Mouse (Mus musculus): ENCODE measurements around the gene Idi1. TPM values are rescaled to one million over a fixed set of nuclear protein-coding genes. Genes with fewer than 3 reads are reported as not detected.
A peak's percentile ranks its signal among the peaks of the same experiment; 100 is the strongest.
"Not testable (repeated sequence)": the region's sequence is repeated elsewhere in the genome, so short reads cannot be mapped to it uniquely, and the experiment has no call there.

Gene Idi1
- polyA plus RNA-seq, 1 experiment from 2014 or later: 38.2 TPM

DNA sequence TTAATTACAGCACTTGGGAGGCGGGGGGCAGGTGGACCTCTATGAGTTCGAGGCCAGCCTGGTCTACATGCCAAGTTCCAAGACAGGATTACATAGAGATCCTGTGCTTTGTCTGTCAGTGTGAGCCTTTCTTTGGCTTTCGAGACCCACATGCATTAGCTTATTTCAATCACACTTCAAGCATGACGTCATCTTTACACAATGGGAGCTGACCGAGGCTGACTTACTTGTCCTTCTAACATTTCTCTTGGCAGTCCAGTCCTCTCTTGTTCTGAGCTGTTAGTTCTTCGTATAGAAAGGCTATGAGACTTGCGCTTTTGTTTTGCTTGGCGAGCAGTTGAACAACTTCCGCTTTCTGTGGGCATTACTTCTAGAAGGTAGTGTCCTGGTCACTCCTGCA lies 24.4 kb upstream of the Idi1 start:
- Histone ChIP-seq H3K27ac (no peak overlapping the region), H3K9me3 (replicated peaks) (no peaks in the 10 kb centered on the region), H3K4me2 (no peak overlapping the region), H3K9ac (no peak overlapping the region), H3K36me3 (peaks cover 6% of the 10 kb centered on the region), H3K4me1 (replicated peaks) (peaks cover 5% of the 10 kb centered on the region; the same call in 1 of the 2 replicates), H3K4me3 (no peak overlapping the region), H3K27me3 (no peaks in the 10 kb centered on the region)
- ATAC-seq (replicated peaks; ENCODE audit: insufficient number of reproducible peaks, insufficient read depth, low FRiP score, low read depth): no peak
- WGBS: 72% methylated on average over 9 of the region's 9 CpGs

DNA sequence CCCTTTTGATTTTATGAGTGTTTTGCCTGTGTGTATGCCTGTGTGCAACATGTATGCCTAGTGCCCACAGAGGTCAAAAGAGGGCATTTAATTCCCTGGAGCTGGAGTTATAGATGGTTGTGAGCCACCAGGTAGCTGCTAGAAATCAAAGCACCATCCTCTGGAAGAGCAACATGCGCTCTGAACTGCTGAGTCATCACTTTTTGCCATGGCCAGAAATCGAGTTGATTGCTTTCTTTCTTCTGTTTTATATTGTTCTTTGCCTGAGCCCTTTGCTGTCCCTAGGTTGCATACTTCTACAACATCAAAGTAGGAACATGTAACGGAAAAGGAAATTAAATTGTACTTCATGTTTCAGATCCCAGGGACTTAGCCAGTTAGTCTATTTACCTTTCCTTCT lies 20.3 kb upstream of the Idi1 start:
- Histone ChIP-seq H3K4me1 (replicated peaks) (peaks cover 7% of the 10 kb centered on the region), H3K27ac (no peak overlapping the region), H3K4me2 (no peak overlapping the region), H3K4me3 (no peak overlapping the region), H3K27me3 (no peaks in the 10 kb centered on the region), H3K36me3 (no peaks in the 10 kb centered on the region; the same call in 1 of the 2 replicates), H3K9ac (no peak overlapping the region), H3K9me3 (replicated peaks) (no peaks in the 10 kb centered on the region)
- WGBS: 88% methylated on average over 3 of the region's 3 CpGs
- no peak for ATAC-seq (replicated peaks; ENCODE audit: insufficient number of reproducible peaks, insufficient read depth, low FRiP score, low read depth)

DNA sequence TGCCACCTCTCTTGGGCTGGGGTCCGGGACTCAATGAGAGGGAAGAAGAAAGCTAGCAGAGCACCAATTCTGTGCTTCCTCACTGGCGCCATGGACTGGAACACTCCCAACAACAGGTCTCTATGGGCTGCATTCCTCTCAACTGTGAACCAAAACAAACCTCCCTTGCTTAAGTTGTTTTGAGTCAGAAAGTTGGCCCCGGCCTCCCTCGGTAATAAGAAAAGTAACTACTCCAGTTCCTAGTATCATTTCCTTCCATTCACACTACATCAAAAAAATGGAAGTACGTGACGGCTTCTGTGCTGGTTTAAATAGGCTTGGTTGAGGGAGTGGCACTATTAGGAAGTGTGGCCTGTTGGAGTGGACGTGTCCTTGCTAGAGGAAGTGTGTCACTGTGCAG lies 18.7 kb upstream of the Idi1 start:
- H3K4me3 ChIP-seq: no peak overlapping the region
- ATAC-seq (replicated peaks; ENCODE audit: insufficient number of reproducible peaks, insufficient read depth, low FRiP score, low read depth): no peak
- no peak overlapping the region for H3K4me2 ChIP-seq
- H3K27ac ChIP-seq: peak overlapping the region; percentile 45
- H3K36me3 ChIP-seq: no peaks in the 10 kb centered on the region; the same call in 1 of the 2 replicates
- H3K9me3 ChIP-seq (replicated peaks): no peaks in the 10 kb centered on the region
- peaks cover 7% of the 10 kb centered on the region for H3K4me1 ChIP-seq (replicated peaks)
- WGBS: 74% methylated on average over 7 of the region's 7 CpGs
- H3K9ac ChIP-seq: no peak overlapping the region
- H3K27me3 ChIP-seq: no peaks in the 10 kb centered on the region

DNA sequence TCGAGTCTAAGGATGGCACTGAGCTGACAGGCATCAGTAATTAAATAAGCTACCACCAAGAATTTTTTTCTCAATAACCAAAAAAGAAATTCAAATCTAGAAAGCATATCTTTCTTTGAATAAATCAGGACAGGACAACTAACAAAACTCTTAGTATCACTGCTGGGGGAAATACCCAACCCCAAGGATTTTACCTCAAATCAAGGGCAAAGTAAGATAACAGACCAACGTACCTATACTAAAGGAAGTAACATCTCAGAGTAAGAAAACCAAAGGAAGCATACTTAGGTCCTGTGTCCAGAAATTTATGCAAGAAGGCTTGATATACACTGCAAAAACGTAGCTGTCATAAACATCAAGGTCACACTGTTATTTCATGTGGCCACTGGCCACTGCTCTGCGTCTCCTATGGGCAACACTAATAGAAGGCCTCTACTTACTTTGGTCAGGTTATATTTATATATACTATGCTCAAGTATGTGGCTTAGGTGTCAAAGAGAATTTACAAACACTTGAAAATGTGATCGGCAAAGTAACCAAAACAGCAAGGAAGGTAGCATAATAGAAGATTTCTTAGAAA lies 15.6 kb upstream of the Idi1 start:
- Histone ChIP-seq H3K4me2 (peak overlapping the region; percentile 81), H3K27me3 (no peaks in the 10 kb centered on the region), H3K9me3 (replicated peaks) (no peaks in the 10 kb centered on the region), H3K27ac (peak overlapping the region; percentile 98; the same call in 1 of the 2 replicates), H3K4me3 (peak overlapping the region; percentile 69), H3K4me1 (replicated peaks) (peaks cover 7% of the 10 kb centered on the region), H3K36me3 (no peaks in the 10 kb centered on the region), H3K9ac (peak overlapping the region; percentile 63)
- WGBS: 62% methylated on average over 5 of the region's 5 CpGs
- ATAC-seq (replicated peaks; ENCODE audit: insufficient number of reproducible peaks, insufficient read depth, low FRiP score, low read depth): no peak

DNA sequence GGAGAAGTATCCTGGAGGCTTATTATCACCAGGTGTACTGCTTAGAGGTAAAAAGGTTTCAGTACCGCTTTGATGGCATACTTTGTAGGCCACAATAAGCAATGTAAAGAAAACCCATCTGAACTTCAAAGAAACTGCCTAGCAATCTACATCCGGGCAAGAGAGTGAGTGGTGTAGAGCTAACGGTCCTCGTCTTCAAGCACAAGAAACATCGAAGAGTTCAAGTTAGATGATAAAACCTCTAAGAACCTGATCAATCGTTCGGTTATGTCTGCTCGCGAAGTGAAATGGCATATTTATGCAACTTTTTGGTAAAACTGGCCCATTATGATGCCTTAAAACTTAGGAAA lies 15.2 kb upstream of the Idi1 start:
- ATAC-seq (replicated peaks; ENCODE audit: insufficient number of reproducible peaks, insufficient read depth, low FRiP score, low read depth): no peak
- Histone ChIP-seq H3K9me3 (replicated peaks) (no peaks in the 10 kb centered on the region), H3K4me2 (peak overlapping the region; percentile 81), H3K27ac (peak overlapping the region; percentile 98), H3K9ac (peak overlapping the region; percentile 63), H3K4me1 (replicated peaks) (peaks cover 7% of the 10 kb centered on the region), H3K36me3 (no peaks in the 10 kb centered on the region), H3K4me3 (peak overlapping the region; percentile 69), H3K27me3 (no peaks in the 10 kb centered on the region)
- 6% methylated on average over 9 of the region's 9 CpGs for WGBS

DNA sequence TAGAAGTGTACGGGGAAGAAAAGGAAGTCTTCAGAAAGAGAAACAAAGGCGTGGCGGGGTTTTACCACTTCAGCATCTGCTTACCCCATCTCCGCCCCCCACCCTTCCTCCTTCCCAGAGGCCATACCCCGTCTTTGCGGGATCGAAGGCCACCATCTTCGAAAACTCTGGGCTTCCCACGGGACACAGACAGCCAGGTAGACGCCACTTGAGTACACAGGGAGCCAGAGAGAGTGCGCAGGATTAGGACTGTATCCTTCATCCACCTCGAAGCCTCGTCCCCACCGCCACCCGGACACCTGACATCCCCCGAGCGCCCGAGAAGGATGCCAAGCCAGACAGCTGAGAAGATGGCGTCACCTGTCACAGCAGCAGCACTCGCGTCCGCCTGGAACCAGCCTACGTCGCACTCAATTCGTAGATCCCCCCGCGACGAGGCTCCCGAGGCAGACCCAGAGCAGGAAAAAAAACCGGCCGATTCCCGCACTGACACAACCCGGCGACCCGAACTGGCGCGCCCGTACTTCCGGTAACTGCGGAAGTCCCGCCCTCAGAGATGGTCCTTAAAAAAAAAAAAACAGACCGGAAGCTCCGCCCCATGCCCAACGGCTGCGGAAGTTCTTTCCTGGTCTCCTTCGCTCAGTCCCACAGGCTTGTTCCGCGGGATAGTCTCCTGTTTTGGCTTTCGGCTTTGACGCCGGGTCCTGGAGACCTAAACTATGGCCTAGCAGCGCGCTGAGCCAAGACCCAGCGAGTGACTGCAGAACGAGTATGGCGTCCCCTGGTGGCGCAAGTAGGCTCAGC lies 14.6 kb upstream of the Idi1 start:
- H3K4me2 ChIP-seq: peak overlapping the region; percentile 81
- peak overlapping the region; percentile 69 for H3K4me3 ChIP-seq
- H3K9ac ChIP-seq: peak overlapping the region; percentile 63
- peak; percentile 89 for ATAC-seq (replicated peaks; ENCODE audit: insufficient number of reproducible peaks, insufficient read depth, low FRiP score, low read depth)
- no peaks in the 10 kb centered on the region for H3K27me3 ChIP-seq
- H3K9me3 ChIP-seq (replicated peaks): no peaks in the 10 kb centered on the region
- peak overlapping the region; percentile 98 for H3K27ac ChIP-seq
- no peaks in the 10 kb centered on the region for H3K36me3 ChIP-seq
- H3K4me1 ChIP-seq (replicated peaks): peaks cover 7% of the 10 kb centered on the region
- WGBS: under 1% methylated on average over 57 of the region's 57 CpGs

DNA sequence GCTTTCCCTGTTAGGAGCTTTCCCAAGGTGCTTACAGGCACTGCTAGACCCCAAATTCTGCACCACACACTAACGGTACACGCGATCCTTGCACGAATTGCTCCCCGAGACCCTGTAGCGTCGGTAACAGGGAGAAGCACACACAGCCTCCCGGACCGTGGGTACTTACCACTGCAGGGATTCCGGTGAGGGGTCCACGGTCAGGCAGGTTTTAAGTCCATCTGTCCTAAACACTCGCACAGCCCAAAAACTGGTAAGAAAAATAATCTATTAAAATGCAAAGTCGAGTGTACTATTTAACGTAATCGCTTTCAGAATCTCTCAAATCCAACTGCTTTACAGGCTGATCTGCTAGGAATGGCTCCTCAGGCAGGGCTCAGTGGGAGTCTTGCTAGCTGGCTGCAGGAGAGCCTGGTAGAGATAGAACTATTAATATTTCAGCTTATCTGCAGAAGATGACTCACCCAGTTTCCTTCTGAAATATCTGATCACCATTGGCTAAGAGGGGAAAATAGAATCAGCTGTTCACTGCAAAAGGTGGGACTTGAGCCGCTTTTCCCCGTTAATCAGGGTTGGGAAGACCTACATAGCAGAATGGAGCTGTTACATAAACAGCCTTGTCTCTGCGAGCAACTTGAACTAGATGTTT lies 13.9 kb upstream of the Idi1 start, which contains the start of gene Wdr37:
TSS of gene Wdr37 (minus strand) at position 596 of the 649 bp plus-strand sequence.
- WGBS: under 1% methylated on average over 18 of the region's 18 CpGs
- Histone ChIP-seq H3K27me3 (no peaks in the 10 kb centered on the region), H3K4me3 (peak within 1 kb of the TSS; percentile 69), H3K4me2 (peak within 1 kb of the TSS; percentile 81), H3K9ac (peak within 1 kb of the TSS; percentile 63), H3K36me3 (no peaks in the 10 kb centered on the region), H3K9me3 (replicated peaks) (no peaks in the 10 kb centered on the region), H3K27ac (peak within 1 kb of the TSS; percentile 98), H3K4me1 (replicated peaks) (peaks cover 7% of the 10 kb centered on the region)
- ATAC-seq (replicated peaks; ENCODE audit: insufficient number of reproducible peaks, insufficient read depth, low FRiP score, low read depth): 0 out of 2 replicates have a peak, but pooled peaks have one; percentile 18

DNA sequence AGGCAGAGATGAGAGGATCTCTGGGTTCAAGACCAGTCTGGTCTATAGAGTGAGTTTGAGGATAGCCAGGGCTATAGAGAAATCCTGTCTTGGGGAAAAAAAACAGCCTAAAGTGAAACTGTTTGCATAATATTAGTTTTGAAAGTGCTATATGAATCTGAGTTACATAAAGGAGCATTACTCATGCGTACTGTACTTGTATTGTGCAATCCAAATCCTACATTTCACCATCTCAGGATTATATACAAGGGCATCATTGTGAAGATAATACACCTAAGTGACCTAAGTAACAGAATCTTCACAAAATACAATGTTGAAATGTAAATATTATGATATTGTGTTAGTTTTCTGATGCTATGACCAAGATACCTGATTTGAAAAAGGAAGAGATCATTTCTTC lies 11.5 kb upstream of the Idi1 start:
- H3K4me2 ChIP-seq: no peak overlapping the region
- H3K36me3 ChIP-seq: no peaks in the 10 kb centered on the region
- no peak overlapping the region for H3K4me3 ChIP-seq
- no peak for ATAC-seq (replicated peaks; ENCODE audit: insufficient number of reproducible peaks, insufficient read depth, low FRiP score, low read depth)
- WGBS: 87% methylated on average over 1 of the region's 1 CpGs
- no peaks in the 10 kb centered on the region for H3K9me3 ChIP-seq (replicated peaks)
- H3K27me3 ChIP-seq: no peaks in the 10 kb centered on the region
- H3K4me1 ChIP-seq (replicated peaks): peaks cover 7% of the 10 kb centered on the region
- no peak overlapping the region for H3K27ac ChIP-seq
- H3K9ac ChIP-seq: no peak overlapping the region

DNA sequence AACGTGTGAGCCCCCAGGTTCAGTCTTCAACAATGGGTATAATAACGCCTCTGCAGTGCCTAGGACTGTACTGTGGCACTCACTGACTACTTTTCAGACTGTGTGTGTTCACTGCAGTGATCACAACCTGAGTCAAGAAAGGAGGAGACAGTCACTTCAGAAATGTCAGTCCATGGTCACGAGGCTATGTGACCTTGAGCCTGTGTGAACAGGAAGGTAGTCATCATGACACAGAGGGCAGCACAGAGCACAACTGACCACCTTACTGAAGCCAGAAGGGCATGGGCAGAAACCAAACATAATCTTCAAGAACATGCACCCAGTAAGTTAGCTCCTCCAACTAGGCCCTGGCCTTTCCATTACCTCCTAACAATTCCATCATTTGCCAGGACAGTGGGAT lies 3.7 kb upstream of the Idi1 start:
- WGBS: 63% methylated on average over 3 of the region's 3 CpGs
- no peaks in the 10 kb centered on the region for H3K27me3 ChIP-seq
- no peak for ATAC-seq (replicated peaks; ENCODE audit: insufficient number of reproducible peaks, insufficient read depth, low FRiP score, low read depth)

DNA sequence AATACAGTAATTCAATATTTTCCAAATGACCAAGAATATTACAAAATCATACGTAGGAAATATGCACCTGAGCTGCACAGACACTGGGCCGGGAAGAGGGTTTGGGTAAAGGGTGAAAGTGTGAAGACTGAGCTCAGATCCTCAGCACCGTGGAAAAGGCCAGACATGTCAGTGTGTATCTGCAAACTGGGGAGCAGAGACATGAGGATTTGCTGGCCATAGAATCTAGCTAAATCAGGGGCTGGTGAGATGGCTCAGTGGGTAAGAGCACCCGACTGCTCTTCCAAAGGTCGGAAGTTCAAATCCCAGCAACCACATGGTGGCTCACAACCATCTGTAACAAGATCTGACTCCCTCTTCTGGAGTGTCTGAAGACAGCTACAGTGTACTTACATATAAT lies 1.4 kb upstream of the Idi1 start:
- 71% methylated on average over 5 of the region's 5 CpGs for WGBS
- not testable (repeated sequence) for ATAC-seq (replicated peaks; ENCODE audit: insufficient number of reproducible peaks, insufficient read depth, low FRiP score, low read depth); H3K9me3 ChIP-seq (replicated peaks); H3K27ac ChIP-seq; H3K36me3 ChIP-seq; H3K27me3 ChIP-seq; H3K4me1 ChIP-seq (replicated peaks); H3K4me3 ChIP-seq; H3K9ac ChIP-seq; H3K4me2 ChIP-seq

More for the DNA sequence above, 3.7 kb upstream of the Idi1 start:
- H3K9ac ChIP-seq: no peak overlapping the region
- no peak overlapping the region for H3K4me3 ChIP-seq
- H3K36me3 ChIP-seq: no peaks in the 10 kb centered on the region
- H3K9me3 ChIP-seq (replicated peaks): no peaks in the 10 kb centered on the region
- no peak overlapping the region for H3K4me2 ChIP-seq
- H3K27ac ChIP-seq: no peak overlapping the region
- no peaks in the 10 kb centered on the region; the same call in 1 of the 2 replicates for H3K4me1 ChIP-seq (replicated peaks)

DNA sequence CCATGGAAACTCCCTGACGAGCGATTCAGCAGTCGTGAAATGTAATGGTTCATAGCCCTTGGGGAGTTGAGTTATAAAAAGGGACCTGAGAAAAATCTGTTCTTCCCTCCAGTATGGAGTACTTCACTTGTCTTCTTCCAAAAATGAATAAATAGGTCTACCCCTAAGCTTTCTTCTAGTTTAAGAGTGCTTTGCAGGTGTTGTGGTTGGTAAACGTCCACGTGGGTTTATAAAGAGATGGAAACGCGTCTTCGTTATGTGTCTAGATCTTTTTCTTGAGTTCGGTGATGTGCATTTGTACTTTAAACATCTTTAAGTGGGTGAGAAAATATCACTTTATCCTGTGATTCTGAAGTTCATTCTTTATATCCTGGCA lies 872 bp downstream of the Idi1 start:
- ATAC-seq (replicated peaks; ENCODE audit: insufficient number of reproducible peaks, insufficient read depth, low FRiP score, low read depth): no peak
- H3K4me3 ChIP-seq: peak overlapping the region; percentile 74
- H3K9ac ChIP-seq: peak overlapping the region; percentile 67
- peaks cover 4% of the 10 kb centered on the region for H3K4me1 ChIP-seq (replicated peaks)
- H3K4me2 ChIP-seq: peak overlapping the region; percentile 78
- H3K9me3 ChIP-seq (replicated peaks): no peaks in the 10 kb centered on the region
- H3K27me3 ChIP-seq: no peaks in the 10 kb centered on the region
- 3% methylated on average over 9 of the region's 9 CpGs for WGBS
- H3K27ac ChIP-seq: peak overlapping the region; percentile 90
- H3K36me3 ChIP-seq: peaks cover 17% of the 10 kb centered on the region; the same call in 1 of the 2 replicates
